Mouse (Mus musculus): ENCODE measurements around the gene Hint1.
"Not testable (repeated sequence)": the region's sequence is repeated elsewhere in the genome, so short reads cannot be mapped to it uniquely, and the experiment has no call there.

Gene Hint1

DNA sequence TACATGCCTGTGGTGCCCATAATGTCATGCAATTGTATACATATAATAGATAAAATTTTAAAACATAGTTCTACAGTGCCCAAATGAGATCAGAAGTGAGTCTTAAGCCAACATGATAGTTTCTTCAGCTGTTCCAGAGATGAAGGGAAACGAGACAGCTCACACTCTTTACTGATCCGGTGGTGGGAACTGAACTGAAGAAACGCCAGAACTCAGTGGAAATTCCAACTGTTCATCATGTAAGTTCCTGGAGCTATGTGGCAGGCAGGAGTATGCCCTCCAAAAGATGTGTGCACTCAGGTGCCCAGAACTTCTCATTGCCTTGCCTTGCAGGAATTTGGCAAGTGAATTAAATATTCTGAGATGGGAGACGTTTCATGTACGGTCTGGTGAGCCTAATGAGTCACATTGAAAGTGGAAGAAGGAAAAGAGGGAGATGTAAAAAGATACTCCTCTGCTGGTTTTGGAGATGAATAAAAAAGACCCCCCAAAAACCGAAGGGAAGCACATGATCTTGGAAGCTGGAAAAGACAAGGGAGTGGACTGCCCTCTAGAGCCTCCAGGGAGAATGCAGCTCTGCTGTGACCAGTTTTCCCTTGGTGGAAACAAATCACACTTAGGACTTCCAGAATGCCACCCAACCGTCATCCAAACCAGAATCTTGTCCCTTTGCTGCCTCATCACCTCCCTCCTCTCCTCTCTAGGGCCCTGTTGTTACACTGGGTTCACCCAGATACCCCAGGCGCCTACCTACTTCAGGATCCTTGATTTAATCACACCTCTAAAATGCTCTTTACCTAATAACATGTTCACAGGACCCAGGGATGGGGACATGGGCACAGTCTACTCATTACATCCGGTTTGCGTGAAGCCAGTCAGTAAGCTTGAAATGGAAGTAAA lies 3.3 kb upstream of the Hint1 start:
- peak in 1 of 2 experiments; percentile 47 for DNase-seq

DNA sequence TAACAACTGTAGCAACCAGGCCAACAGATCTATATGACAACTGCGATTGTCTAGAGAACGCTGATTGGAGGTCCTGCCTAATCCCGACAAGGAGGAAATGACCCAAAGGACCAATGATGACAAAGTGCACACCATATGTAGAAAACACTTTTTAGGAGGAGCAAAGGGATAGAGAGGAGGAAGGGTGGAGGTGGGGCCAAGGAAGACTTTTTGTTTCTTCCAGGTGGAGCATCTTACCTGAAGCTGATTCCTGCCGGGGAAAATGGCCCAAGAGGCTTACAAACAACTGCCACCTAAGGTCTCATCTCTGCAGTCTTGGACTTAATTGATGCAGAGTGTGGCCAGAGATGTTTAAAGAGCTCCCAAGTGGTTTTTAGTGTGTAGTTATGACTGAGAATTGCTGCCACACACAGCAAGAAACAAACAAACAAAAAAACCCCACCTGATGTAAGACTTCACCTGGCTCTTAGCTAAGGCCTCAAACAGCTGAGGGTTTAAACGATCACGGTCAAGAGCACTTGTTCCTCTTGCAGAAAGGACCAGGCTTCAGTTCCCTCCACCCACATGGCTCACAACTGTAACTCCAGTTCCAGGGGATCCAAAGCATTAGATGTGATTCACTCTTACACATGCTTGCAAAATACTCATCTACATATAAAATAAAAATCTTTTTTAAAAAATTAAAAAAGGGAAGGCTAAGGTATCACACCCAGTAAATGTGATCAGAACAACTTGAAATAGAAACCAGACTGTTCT lies 675 bp upstream of the Hint1 start:
- DNase-seq, result no peak

DNA sequence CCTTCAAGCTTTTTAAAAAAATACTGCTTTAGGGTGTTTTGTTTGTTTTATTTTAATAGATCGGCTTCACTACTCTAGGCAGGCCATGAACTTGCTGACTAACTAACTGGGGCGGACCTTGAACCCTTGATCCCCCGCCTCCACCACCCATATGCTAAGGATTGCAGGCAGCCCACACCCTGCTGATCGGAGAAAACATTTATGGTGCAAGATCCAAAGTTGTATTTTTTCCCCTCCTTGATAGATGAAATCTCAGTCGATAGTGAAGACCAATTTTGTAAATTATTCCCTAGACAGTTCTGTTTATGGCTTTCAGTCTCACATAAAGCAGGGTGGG lies 834 bp downstream of the Hint1 start:
- DNase-seq, result no peak

- no peak for DNase-seq
Observed at GRCm38 (mm10) chr11:54867903-54868434, 1.8 kb downstream of the Hint1 start.

- no peak for DNase-seq
Observed at GRCm38 (mm10) chr11:54868445-54868844, 2.3 kb downstream of the Hint1 start.

- DNase-seq, result no peak
Observed at GRCm38 (mm10) chr11:54869318-54869717, 3.1 kb downstream of the Hint1 start.

- no peak for DNase-seq
Observed at GRCm38 (mm10) chr11:54871831-54872537, 5.8 kb downstream of the Hint1 start.

GRCm38 (mm10) chr11:54876031-54876430 lies 9.8 kb downstream of the Hint1 start:
- no peak for DNase-seq

DNA sequence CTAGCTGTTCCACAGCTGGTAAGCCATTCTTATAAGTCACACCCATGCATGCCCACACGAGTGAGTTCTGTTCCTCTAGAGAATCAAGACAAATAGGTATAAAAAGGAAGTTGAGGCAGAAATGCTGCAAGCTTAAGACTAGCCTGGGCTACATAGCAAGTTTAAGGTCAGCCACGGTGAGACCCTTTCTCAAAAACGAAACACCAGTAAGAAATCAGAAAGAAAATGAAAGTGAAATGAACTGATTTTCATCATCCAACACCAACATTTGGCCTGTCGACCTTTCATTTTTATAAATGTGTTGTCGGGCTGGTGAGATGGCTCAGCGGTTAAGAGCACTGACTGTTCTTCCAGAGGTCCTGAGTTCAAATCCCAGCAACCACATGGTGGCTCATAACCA lies 12.7 kb downstream of the Hint1 start:
- no peak for DNase-seq

- peak in 1 of 2 experiments; percentile 36 for DNase-seq
Observed at GRCm38 (mm10) chr11:54879434-54879833, 13.3 kb downstream of the Hint1 start.

DNA sequence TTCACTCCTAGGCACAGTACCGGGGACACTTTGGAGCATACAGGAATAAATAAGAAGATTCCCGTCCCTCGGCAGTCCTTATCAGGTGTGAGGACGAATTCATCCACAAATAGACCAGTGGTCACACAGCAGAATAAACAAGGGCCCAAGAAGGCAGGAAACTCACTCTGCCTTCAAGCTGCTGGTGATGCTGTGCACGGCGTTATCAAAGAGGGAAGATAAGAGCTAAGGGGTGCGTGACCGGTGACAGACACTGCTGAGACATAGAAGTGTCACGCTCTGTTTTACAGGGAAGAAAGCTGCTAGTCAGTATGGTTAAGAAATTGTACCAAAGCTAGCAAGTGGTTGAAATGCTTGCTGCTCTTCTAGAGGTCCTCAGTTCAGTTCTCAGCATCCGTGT lies 13.7 kb downstream of the Hint1 start:
- no peak for DNase-seq

DNA sequence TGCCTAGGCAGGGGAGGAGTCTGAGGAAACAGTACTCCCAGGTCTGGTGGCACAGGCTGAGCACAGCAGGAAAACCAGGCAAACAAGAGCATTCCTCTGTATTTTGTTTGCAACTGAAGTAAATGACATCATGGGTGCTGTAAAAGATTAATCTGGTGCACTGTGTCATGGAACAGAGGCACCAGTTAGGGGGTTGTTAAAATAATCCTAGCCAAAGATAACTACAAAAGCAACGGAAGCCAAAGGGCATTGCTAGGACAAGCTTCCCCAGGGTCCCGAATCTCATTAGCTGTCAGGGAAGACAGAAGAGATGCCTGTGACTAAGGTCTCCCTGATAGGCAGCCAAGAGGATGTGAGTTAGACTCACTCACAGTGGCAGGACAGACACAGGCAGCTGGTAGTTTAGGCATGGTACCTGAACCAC lies 14.9 kb downstream of the Hint1 start:
- DNase-seq, result no peak

DNA sequence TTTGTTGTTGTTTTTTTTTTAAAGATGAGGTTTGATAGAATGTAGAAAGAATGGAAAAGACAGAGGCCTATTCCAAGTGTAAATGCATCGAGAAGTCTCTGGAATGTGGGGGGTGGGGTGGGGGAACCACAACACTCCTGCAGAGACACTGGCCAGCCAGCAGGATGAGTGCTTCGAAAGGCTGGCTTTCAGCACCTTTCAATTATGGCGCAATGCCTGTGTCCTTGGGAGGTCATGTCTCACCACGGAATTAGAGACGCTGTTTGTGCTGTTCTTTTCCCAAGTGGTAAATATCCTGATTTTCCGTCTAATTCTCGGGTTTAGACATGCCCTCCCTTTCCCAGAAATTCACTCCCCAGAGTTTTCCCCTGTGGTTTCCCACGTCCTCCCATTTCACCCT lies 16.5 kb downstream of the Hint1 start:
- no peak for DNase-seq

- no peak for DNase-seq
Observed at GRCm38 (mm10) chr11:54884197-54884828, 18.1 kb downstream of the Hint1 start.

DNA sequence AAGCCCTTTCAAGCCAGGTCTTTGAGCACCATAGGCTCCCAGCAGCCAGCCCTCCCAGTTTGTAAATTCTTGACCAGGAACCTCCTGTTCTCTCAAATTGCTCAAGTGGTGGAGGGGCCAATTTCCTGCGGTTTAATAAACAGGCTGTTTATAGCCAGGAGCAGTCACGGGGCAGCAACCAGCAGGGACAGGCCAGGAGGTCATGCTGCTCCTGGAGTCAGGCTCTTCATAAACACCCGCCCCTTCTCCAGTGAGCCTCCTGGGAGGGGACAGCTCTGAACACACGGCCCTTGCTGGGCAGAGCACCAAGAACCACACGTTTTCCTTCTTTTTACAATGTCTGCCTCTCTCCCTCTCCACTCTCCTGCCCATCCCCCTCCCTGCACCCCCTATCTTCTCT lies 18.8 kb downstream of the Hint1 start:
- DNase-seq, result no peak

DNA sequence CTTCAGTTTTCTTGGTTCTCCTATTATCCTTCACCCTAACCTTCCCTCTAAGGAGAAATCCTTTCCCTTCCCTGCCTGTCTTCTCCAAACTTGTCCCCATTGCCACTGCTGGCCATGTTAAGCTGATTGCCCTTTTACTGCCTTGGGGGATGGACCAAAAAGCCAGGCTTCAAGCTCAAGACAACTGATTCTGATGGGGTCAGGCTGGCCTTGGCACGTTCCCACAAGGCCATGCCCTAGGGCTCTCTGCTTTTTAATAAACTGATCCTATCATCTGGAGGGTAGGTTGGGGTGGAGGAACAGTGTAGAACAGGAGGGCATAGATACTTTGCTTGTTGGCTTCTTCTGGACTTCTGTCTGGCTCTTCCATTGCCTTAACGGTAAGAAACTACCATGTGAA lies 19.2 kb downstream of the Hint1 start:
- no peak for DNase-seq

DNA sequence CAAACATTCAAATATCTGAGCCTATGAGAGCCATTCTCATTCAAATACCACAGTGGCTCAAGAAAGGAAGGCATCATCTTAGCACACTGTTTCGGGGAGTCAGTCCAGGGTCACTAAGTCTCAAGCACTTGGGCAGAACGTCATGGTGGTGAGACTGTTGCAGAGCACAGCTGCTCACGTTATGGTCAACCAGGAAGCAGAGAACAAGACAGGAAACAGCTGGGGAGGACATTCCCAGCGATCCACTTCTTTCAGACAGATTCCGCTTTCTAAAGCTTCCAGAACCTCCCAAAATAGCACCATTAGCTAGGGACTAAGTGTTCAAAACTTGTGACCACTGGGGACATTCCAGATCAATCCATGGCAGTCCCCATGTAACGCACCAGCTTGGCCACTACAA lies 21.7 kb downstream of the Hint1 start:
- no peak for DNase-seq

DNA sequence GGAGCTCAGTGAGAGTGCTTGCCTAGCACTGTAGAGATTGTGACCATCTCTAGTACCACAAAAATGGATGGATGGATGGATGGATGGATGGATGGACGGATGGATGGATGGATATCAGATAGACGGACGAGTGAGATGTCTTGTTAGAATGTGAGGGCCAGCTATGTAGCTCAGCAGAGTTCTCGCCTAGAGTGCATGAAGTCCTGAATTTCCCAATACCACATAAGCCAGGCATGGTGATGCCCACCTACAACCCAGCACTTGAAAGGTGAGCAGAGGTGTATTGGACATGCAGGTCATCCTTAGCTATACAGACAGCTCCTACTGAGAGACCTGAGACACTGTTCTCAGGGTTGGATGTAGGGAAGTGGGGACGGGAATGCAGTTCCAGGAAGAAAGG lies 25.2 kb downstream of the Hint1 start:
- no peak for DNase-seq

GRCm38 (mm10) chr11:54892091-54892490 lies 25.9 kb downstream of the Hint1 start:
- DNase-seq, result no peak

DNA sequence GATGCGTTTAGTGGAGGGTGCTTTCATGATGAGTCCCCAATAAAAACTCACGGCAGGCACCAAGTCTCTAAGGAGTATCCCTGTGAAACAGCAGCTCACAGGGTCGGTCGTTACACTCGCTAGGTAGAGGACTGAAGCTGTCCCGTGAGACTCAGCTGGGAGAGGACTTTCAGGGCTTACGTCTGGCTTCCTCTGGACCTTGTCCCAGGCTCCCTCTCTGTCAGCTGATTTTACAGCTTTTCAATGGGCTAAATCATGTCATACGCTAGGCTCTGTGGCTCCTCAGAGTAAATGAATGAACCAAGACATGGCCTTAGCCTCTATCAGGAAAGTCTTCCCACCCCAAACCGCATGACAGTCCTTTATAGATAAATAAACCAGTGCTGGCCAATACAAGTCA lies 28.4 kb downstream of the Hint1 start:
- no peak for DNase-seq

DNA sequence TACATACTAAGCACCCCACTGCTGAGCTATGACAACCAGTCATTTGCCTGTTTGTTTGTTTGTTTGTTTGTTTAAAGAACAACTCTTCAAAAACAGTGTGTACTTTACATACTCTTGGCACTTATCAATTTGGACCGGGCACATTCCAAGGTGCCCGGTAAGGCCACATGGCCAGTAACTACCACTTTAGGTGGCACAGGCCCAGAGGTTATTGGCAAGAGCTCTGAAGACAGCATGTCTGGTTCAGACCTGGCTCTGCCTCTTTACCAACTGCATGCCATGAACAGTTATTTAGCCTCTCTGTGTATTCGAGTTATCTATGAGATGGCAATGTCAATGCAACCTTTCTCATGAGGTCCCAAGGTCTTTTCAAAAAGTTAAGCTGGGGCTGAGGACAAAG lies 30.5 kb downstream of the Hint1 start:
- DNase-seq, result not testable (repeated sequence)

- DNase-seq, result no peak
Observed at GRCm38 (mm10) chr11:54897470-54897869, 31.3 kb downstream of the Hint1 start.

GRCm38 (mm10) chr11:54899657-54900056 lies 33.5 kb downstream of the Hint1 start:
- DNase-seq, result no peak
